Mouse (Mus musculus) cerebellum, adult 2 months (tissue): ENCODE results near the gene Blm.

ENCODE experiments used
- CTCF ChIP-seq: fragments of 200-500 bp; IDR thresholded peaks from 2 replicates; pipeline ENCODE4 v1.5.1; 2011; ENCODE audit warnings: low read depth, mild to moderate bottlenecking, control low read depth, low read length, moderate library complexity, borderline replicate concordance; ENCODE audit not compliant: insufficient read depth
- POLR2A ChIP-seq: fragments of 200-500 bp; IDR thresholded peaks from 2 replicates; pipeline ENCODE4 v1.6.1; 2011; ENCODE audit warnings: low read length, control low read depth, borderline replicate concordance; ENCODE audit not compliant: insufficient read depth

GRCm38 (mm10) chr7:80455505-80456160, 79.3 kb downstream of the Blm start:
- no peak for TF ChIP-seq CTCF
- no peak for TF ChIP-seq POLR2A
